Mouse (Mus musculus): ENCODE results near the gene Ndufb5.

DNA sequence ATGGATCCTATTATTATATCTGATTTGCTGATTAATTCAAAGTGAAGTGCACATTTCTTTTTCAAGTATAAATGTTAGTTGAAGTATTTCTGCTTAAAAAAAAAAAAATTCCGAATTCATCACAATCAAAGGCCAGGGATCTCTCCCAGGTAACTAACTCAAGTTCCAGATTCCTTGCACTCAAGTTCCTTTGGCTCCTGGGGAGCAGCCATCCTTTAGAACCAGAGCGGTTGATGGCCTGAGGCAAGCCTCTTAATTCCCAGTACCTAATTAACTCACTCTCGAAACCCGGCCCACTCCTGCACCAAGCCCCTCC lies 28.8 kb upstream of the Ndufb5 start:
- TF ChIP-seq ZKSCAN1 (IDR thresholded peaks at IDR 0.05; ENCODE audit: low read depth, low read length) = no peak
- no peak for TF ChIP-seq CTCF (IDR thresholded peaks at IDR 0.05 in 2 of 3, conservative IDR thresholded peaks at IDR 0.05 in 1 of 3; ENCODE audit: control insufficient read depth in 1 of 3, insufficient read depth in 1 of 3, low read depth in 2 of 3, low read length in 3 of 3, poor library complexity in 1 of 3, severe bottlenecking in 1 of 3)
- TF ChIP-seq UBTF (IDR thresholded peaks at IDR 0.05; ENCODE audit: borderline replicate concordance, insufficient read depth, low read depth, low read length) = no peak
- no peak for TF ChIP-seq POLR2A (IDR thresholded peaks at IDR 0.05; ENCODE audit: control insufficient read depth in 1 of 2, insufficient read depth in 1 of 2, low read depth in 1 of 2, low read length in 2 of 2, poor library complexity in 1 of 2)
- no peak for TF ChIP-seq MAX (IDR thresholded peaks at IDR 0.05; ENCODE audit: low read length)
- TF ChIP-seq ZNF384 (IDR thresholded peaks at IDR 0.05; ENCODE audit: low read depth, low read length) = peak; percentile 32; the same call in 1 of the 2 replicates
- TF ChIP-seq EP300 (IDR thresholded peaks at IDR 0.05; ENCODE audit: low read depth in 1 of 2, low read length in 2 of 2) = no peak
- TF ChIP-seq TBP (IDR thresholded peaks at IDR 0.05; ENCODE audit: low read depth, low read length) = no peak
- TF ChIP-seq CHD2 (IDR thresholded peaks at IDR 0.05; ENCODE audit: low read length) = no peak
- no peak for TF ChIP-seq POLR2AphosphoS2 (IDR thresholded peaks at IDR 0.05; ENCODE audit: low read length)
- no peak for TF ChIP-seq NRF1 (IDR thresholded peaks at IDR 0.05; ENCODE audit: insufficient read depth, low read depth, low read length, poor library complexity, severe bottlenecking)
- TF ChIP-seq SIN3A (IDR thresholded peaks at IDR 0.05; ENCODE audit: low read length) = no peak
- TF ChIP-seq MAFK (IDR thresholded peaks at IDR 0.05; ENCODE audit: borderline replicate concordance, low read depth, low read length) = no peak

Measured in MEL (cell line).